Mouse (Mus musculus) heart, postnatal 4 days (tissue): ENCODE measurements around the gene Adamtsl5. TPM values are rescaled to one million over a fixed set of nuclear protein-coding genes. Genes with fewer than 3 reads are reported as not detected.
A peak's percentile ranks its signal among the peaks of the same experiment; 100 is the strongest.

Source experiments
- DNase-seq: peaks from one replicate; pipeline ENCODE4 v3.0.0; 2021
- microRNA-seq, 2 experiments: library from miRNA; unstranded; fragments of <30 nt; microRNA quantifications; one replicate each; pipeline ENCODE4 v1.2.0; 2021 to 2022
- total RNA-seq, 2 experiments: library from RNA; stranded (reverse); gene quantifications; 2 replicates each; pipeline ENCODE4 v1.2.3; 2021

Gene Adamtsl5
- total RNA-seq, 2 experiments from 2014 or later, result 32.8 to 34.2 TPM

DNA sequence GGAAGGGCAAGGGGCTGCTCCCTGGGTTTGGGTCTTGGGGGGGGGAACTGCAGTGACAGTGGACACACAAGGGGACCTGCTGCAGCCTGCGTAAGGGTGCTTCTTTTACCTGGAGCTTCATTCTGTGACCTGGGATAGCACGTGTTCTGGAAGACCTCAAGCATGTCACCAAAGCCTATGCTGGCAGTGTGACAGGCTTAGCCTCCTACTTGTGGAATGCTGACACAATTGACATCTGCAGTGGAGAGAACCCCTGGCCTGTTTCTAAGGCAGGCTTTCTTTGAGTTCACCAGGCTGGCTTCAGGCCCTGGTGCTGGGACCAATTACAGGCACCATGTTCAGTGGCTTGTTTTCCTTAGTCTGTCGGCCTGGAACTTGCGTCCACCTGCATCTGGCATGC, 53.9 kb downstream of the Adamtsl5 start:
- no peak for DNase-seq

DNA sequence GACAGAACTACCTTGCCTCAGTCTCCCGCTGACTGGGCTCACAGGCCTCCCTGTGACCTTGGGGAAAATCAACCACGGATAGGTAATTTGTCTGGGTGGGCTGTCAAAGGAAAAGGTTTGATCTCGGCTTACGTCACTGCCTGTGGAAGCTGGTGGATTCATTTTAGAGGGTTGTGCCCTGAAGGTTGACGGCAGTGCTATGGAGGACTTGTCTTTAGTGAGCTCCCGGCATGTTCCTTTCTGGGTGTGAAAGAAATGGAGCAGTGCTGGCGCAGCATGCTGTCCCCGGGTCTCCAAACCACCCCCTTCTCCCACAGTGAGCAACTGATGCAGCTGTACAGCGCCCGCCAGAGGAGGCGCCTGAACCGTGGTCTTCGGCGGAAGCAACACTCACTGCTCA, 54.9 kb downstream of the Adamtsl5 start:
- no peak for DNase-seq

DNA sequence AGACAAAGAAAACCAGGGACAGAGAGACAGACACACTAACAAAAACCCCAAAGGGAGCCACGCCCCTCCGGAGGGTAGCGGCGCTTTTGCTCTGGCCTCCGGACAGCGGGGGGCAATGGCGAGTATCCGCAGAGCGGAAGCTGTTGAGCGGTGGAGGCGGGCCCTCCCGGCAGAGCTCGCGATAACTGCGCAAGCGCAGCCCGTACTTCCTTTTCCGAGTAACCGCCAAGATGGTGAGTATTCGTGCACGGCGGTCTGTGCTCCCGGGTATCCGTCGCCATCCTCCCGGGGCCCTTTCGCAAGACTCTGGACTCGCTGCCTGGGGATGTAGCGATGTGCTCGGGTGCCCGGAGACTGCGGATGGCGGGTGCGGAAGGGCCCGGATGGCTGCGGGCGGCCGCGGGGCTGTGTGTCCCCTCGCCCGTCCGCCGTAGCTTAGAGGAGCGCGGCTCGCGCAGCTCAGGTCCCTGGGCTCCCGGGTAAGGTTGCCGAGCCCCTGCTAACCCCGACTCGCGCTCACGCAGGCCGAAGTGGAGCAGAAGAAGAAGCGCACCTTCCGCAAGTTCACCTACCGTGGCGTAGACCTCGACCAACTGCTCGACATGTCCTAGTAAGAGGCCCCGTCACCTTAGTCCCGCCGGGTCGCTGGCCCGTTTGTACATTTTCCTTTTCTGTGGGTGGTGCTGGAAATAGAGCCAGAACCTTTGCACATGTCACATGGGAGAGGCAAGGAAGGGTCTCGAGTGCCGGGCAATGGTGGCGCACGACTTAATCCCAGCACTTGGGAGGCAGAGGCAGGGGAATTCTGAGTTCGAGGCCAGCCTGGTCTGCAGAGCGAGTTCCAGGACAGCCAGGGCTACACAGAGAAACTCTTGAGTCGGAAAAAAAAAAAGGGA, 55.7 kb downstream of the Adamtsl5 start, which contains the start of gene Rps15:
TSS of gene Rps15 (plus strand) at position 203 of the 896 bp plus-strand sequence.
- DNase-seq, result peak; percentile 97

Small RNA genes within 50 kb of the gene (microRNA-seq; reads per million reads assigned to microRNA genes)
- 0 reads per million in 2 experiments for gene Gm22721

Other genes starting within 250 kb of the Adamtsl5 start
- gene Sbno2, start 242.8 kb downstream of the Adamtsl5 start, total RNA-seq, result 10 to 100 TPM; 19.0 to 19.4 TPM
- 10 to 100 TPM; 98.7 to 99.9 TPM for gene Stk11, start 232.6 kb downstream of the Adamtsl5 start, total RNA-seq
- 1,000 to 10,000 TPM in 1 of 2 experiments, 100 to 1,000 TPM in 1; 966 to 1,003 TPM for gene Atp5d, start 209.8 kb downstream of the Adamtsl5 start, total RNA-seq
- gene Cbarp, start 207.6 kb downstream of the Adamtsl5 start, total RNA-seq, result 1 to 10 TPM; 3.7 to 5.1 TPM
- 100 to 1,000 TPM; 145 to 163 TPM for gene Midn, start 200.1 kb downstream of the Adamtsl5 start, total RNA-seq
- 100 to 1,000 TPM; 163 to 193 TPM for gene Cirbp, start 182.4 kb downstream of the Adamtsl5 start, total RNA-seq
- gene 1600002K03Rik, start 175.5 kb downstream of the Adamtsl5 start, total RNA-seq, result 1 to 10 TPM; 1.9 to 4.9 TPM
- 1 to 10 TPM; 2.8 to 2.9 TPM for gene Efna2, start 168.9 kb downstream of the Adamtsl5 start, total RNA-seq
- 10 to 100 TPM; 22.8 to 26.7 TPM for gene Mum1, start 122.0 kb downstream of the Adamtsl5 start, total RNA-seq
- 100 to 1,000 TPM; 480 to 520 TPM for gene Ndufs7, start 99.3 kb downstream of the Adamtsl5 start, total RNA-seq
- 10 to 100 TPM; 18.5 to 23.4 TPM for gene Gamt, start 87.4 kb downstream of the Adamtsl5 start, total RNA-seq
- gene Dazap1, start 86.9 kb downstream of the Adamtsl5 start, total RNA-seq, result 100 to 1,000 TPM; 131 to 140 TPM
- gene Rps15, start 56.0 kb downstream of the Adamtsl5 start, total RNA-seq, result 1,000 to 10,000 TPM in 1 of 2 experiments, 100 to 1,000 TPM in 1; 949 to 1,003 TPM
- 1 to 10 TPM; 6.0 to 6.2 TPM for gene Apc2, start 52.4 kb downstream of the Adamtsl5 start, total RNA-seq
- gene 2310011J03Rik, start 27.9 kb downstream of the Adamtsl5 start, total RNA-seq, result 10 to 100 TPM; 16.9 TPM
- gene Pcsk4, start 18.9 kb downstream of the Adamtsl5 start, total RNA-seq, result 1 to 10 TPM; 1.3 to 2.0 TPM
- gene Reep6, start 18.5 kb downstream of the Adamtsl5 start, total RNA-seq, result 1 to 10 TPM; 1.6 to 1.8 TPM
- gene Plk5, start 8.0 kb upstream of the Adamtsl5 start, total RNA-seq, result not detected
- 10 to 100 TPM; 20.2 to 22.2 TPM for gene Mex3d, start 39.2 kb upstream of the Adamtsl5 start, total RNA-seq
- gene Mbd3, start 51.1 kb upstream of the Adamtsl5 start, total RNA-seq, result 100 to 1,000 TPM; 137 to 140 TPM
- gene Uqcr11, start 58.4 kb upstream of the Adamtsl5 start, total RNA-seq, result 1,000 to 10,000 TPM; 1,257 to 1,372 TPM
- 10 to 100 TPM; 58.6 to 60.1 TPM for gene Tcf3, start 85.2 kb upstream of the Adamtsl5 start, total RNA-seq
- gene Onecut3, start 146.4 kb upstream of the Adamtsl5 start, total RNA-seq, result under 1 TPM in 1 of 2 experiments, not detected in 1; 0.05 TPM
- gene Atp8b3, start 190.7 kb upstream of the Adamtsl5 start, total RNA-seq, result not detected
- 10 to 100 TPM; 22.4 to 26.2 TPM for gene Rexo1, start 213.1 kb upstream of the Adamtsl5 start, total RNA-seq
- 10 to 100 TPM in 1 of 2 experiments, 1 to 10 TPM in 1; 9.6 to 10.4 TPM for gene Klf16, start 228.9 kb upstream of the Adamtsl5 start, total RNA-seq
- 10 to 100 TPM; 93.6 to 95.0 TPM for gene Abhd17a, start 241.9 kb upstream of the Adamtsl5 start, total RNA-seq